Mouse (Mus musculus) ES-E14 (cell line): Measurements from ENCODE around the gene Ncan.

Experiments
- CHD2 ChIP-seq: IDR thresholded peaks from 2 replicates; pipeline ENCODE4 v1.6.1; 2014; ENCODE audit warnings: mild to moderate bottlenecking, low read depth, low read length, inconsistent platforms
- HCFC1 ChIP-seq: IDR thresholded peaks from 2 replicates; pipeline ENCODE4 v1.6.1; 2012; ENCODE audit warnings: low read length, inconsistent platforms, borderline replicate concordance; ENCODE audit not compliant: insufficient read depth
- ZC3H11A ChIP-seq: IDR thresholded peaks from 2 replicates; pipeline ENCODE4 v1.6.1; 2012; ENCODE audit warnings: low read depth, mild to moderate bottlenecking, inconsistent platforms, low read length, borderline replicate concordance
- ZNF384 ChIP-seq: IDR thresholded peaks from 2 replicates; pipeline ENCODE4 v1.6.1; 2012; ENCODE audit warnings: low read depth, low read length, inconsistent platforms

GRCm38 (mm10) chr8:70073682-70074081 is 47.0 kb downstream of the Ncan start:
- TF ChIP-seq HCFC1, result no peak
- TF ChIP-seq ZNF384, result no peak
- no peak for TF ChIP-seq CHD2
- no peak for TF ChIP-seq ZC3H11A
